9 mouse cellular contexts compared by ENCODE assay signal in the genomic region with DNA sequence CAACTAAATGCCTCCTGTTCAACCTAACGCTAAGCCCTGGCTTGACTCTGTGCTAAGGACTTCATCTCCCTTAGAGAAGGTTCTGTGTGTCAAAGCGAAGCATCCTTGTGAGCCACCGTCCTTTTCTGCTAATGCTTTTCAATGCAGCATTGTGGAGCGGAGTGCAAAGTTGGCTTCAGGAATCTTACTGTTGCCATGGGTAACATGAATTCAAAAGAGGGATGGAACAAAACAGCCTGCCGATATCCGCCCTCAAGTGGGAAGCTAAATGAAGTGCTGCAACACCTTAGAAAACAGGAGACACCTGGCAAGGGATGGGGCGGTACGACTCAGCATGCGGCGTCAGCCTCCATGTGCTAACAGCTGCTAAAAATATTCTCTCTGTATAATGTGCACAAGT. TPM values are rescaled to one million over a fixed set of nuclear protein-coding genes. Genes with fewer than 3 reads are reported as not detected.
DNase-seq lines count a peak whose midpoint lies in the region; ATAC-seq lines count a peak whose summit lies in the region.
"Had no signal": no experiment of that assay in that cellular context is flagged by ENCODE, and none has a peak within 500 bp of the region (broad histone marks: within the 10 kb centered on the region; RNA-seq: fewer than 3 reads in every experiment).

No protein-coding gene starts in this region.

- H3K4me1 ChIP-seq in forebrain, embryonic 10.5 days: peaks cover 14% of the 10 kb centered on the region

- no peaks in the 10 kb centered on the region for H3K36me3 ChIP-seq in forebrain, embryonic 10.5 days (replicated peaks)
- H3K36me3 ChIP-seq: neural tube, embryonic 13.5 days had no signal

- intact Hi-C loops in left cerebral cortex, postnatal 4 days (cut with DNase I): no loop called here

- 49% methylated on average over 10 of the region's 10 CpGs for WGBS in forebrain, embryonic 10.5 days

- peak; percentile 64 for DNase-seq in left cerebral cortex, adult 11 months (ENCODE audit: low spot score)
- DNase-seq in left cerebral cortex, postnatal 4 days: no peak
- DNase-seq in forebrain, embryonic 10.5 days (ENCODE audit: extremely low spot score, low spot score): peak; percentile 30
- DNase-seq in layer of hippocampus, adult 9-11 months: peak; percentile 79
- peak; percentile 73 for DNase-seq in right cerebral cortex, adult 18-20 months
- DNase-seq in kidney, adult 18-20 months: no peak
- no peak for DNase-seq in gastrocnemius, adult 18-20 months (ENCODE audit: low spot score)

- ATAC-seq in megakaryocyte progenitor cell, adult 5-6 weeks (replicated peaks; ENCODE audit: poor library complexity): no peak

- H3K9me3 ChIP-seq in forebrain, embryonic 10.5 days: no peaks in the 10 kb centered on the region
- H3K9me3 ChIP-seq: neural tube, embryonic 13.5 days had no signal

- H3K27ac ChIP-seq in forebrain, embryonic 10.5 days: peak overlapping the region; percentile 44; the same call in 1 of the 2 replicates
- H3K27ac ChIP-seq: neural tube, embryonic 13.5 days had no signal

- H3K4me3 ChIP-seq in forebrain, embryonic 10.5 days: no peak overlapping the region
- H3K4me3 ChIP-seq: neural tube, embryonic 13.5 days had no signal

- H3K27me3 ChIP-seq in forebrain, embryonic 10.5 days (ENCODE audit: poor library complexity, severe bottlenecking): no peaks in the 10 kb centered on the region; the same call in 1 of the 2 replicates

RNA-seq across cellular contexts. Expression of a gene that starts 32.9 kb away (rescaled TPM):
- total RNA-seq in left cerebral cortex, postnatal 4 days (2021): 10 to 100 TPM; 58.8 to 64.4 TPM
- 18.4 and 21.4 TPM in 2 replicates for polyA plus RNA-seq in forebrain, embryonic 10.5 days (2016; fragmentation: Nextera tagmentation; extraction: Ambion mirVana)
- total RNA-seq in megakaryocyte progenitor cell, adult 5-6 weeks (2015): 60.8 and 67.9 TPM in 2 replicates
- 52.8 and 58.4 TPM in 2 replicates for total RNA-seq in megakaryocyte progenitor cell, adult 5-6 weeks (2017)
- total RNA-seq in gastrocnemius, adult 18-20 months (2021): 10 to 100 TPM in 1 of 2 experiments, 1 to 10 TPM in 1; 4.2 to 10.0 TPM

RNA-seq across cellular contexts. Expression of a gene that starts 44.1 kb away (rescaled TPM):
- total RNA-seq in left cerebral cortex, postnatal 4 days (2021): 100 to 1,000 TPM; 360 to 383 TPM
- polyA plus RNA-seq in forebrain, embryonic 10.5 days (2016; fragmentation: Nextera tagmentation; extraction: Ambion mirVana): 1,253 and 1,286 TPM in 2 replicates
- 577 and 581 TPM in 2 replicates for total RNA-seq in megakaryocyte progenitor cell, adult 5-6 weeks (2015)
- total RNA-seq in megakaryocyte progenitor cell, adult 5-6 weeks (2017): 672 and 752 TPM in 2 replicates
- 100 to 1,000 TPM; 292 to 307 TPM for total RNA-seq in gastrocnemius, adult 18-20 months (2021)

Comparison
In these comparisons a context has a peak if more than half of its experiments do, and no peak if none do; other contexts are left out.
1. DNase-seq: peak in left cerebral cortex, adult 11 months (single experiment), forebrain, embryonic 10.5 days (single experiment), layer of hippocampus, adult 9-11 months (single experiment) and right cerebral cortex, adult 18-20 months (single experiment); none in left cerebral cortex, postnatal 4 days (single experiment), kidney, adult 18-20 months (single experiment) and gastrocnemius, adult 18-20 months (single experiment).
2. RNA of a gene that starts 32.9 kb away (total RNA-seq): 58.8 to 64.4 TPM in left cerebral cortex, postnatal 4 days and 52.8 to 67.9 TPM in megakaryocyte progenitor cell, adult 5-6 weeks; 4.2 to 10.0 TPM in gastrocnemius, adult 18-20 months; every median in the first group is over 4 times any median in the second.